Mouse (Mus musculus): ENCODE data around the gene Foxp4. TPM values are rescaled to one million over a fixed set of nuclear protein-coding genes. Genes with fewer than 3 reads are reported as not detected.

Gene Foxp4
- polyA plus RNA-seq, 1 experiment from 2014 or later = 32.4 TPM

DNA sequence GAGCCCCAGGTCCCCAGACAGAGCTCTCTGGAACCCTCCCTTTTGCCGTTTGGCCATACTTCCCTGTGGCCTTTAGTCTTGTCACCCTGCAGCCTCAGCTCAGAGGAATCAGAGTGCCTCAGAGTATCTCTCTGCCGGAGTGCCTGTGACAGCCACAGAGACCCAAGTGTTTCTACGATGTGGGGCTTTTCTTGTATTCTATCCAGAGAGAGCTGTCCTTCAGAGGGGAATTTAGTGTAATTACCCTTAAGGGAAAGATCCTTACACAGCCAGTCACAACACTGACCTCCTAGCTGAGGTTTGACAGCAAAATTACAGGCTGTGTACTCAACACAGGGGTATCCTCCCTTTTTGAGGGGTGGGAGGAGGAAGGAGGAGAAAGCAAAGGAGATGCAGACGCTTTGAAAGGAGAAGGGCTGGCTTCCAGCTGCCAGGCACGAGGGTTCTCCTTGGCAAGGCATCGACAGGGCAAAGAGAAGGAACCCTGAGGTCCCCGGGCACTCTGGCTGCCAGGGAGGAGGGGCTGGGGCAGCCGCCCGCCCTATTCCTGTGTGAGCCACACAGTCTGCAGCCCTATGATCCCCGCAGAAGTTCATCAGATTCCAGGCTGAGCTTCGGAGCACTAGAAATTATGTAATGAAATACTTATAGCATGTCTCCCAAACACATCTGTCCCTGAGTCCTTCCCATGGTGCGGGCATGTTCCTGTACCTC lies 28.1 kb upstream of the Foxp4 start:
- Histone ChIP-seq H3K4me1 (replicated peaks; ENCODE audit: control insufficient read depth, insufficient read depth, low read length) (peaks cover 36% of the 10 kb centered on the region), H3K9ac (ENCODE audit: low read length) (no peak overlapping the region), H3K4me3 (ENCODE audit: low read depth, low read length) (no peak overlapping the region), H3K27ac (ENCODE audit: low read depth) (peak overlapping the region; percentile 36), H3K27me3 (replicated peaks; ENCODE audit: control insufficient read depth, insufficient read depth, low read length) (no peaks in the 10 kb centered on the region), H3K4me2 (ENCODE audit: low read length) (no peak overlapping the region; the same call in 1 of the 2 replicates), H3K9me3 (ENCODE audit: control insufficient read depth, low read length) (no peaks in the 10 kb centered on the region), H3K36me3 (ENCODE audit: control insufficient read depth, insufficient read depth, low read length) (no peaks in the 10 kb centered on the region)
- 19% methylated on average over 12 of the region's 12 CpGs for WGBS
- no peak for ATAC-seq (replicated peaks; ENCODE audit: low FRiP score, low TSS enrichment, low read depth)
- no peak for DNase-seq (ENCODE audit: low spot score)

DNA sequence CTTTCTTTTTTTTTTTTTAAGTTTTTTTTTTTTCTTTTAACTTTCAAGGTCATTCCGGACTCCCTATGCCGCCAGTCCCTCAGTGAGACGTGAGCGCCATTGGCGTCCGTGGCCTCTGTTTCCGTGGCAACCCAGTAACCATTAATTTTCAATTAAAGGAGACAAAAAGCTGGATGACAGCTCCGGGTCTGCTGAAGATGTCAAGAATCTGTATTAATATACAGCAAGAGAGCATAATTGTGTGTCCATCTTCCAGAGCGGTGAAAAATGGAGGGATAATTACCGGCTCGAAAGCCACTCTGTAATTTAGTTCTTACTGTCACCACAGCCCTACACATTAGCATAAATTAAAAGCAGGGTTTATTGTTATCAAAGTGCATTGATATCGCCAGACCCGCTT lies 27.0 kb upstream of the Foxp4 start:
- 68% methylated on average over 13 of the region's 13 CpGs for WGBS
- ATAC-seq (replicated peaks; ENCODE audit: low FRiP score, low TSS enrichment, low read depth) = no peak

DNA sequence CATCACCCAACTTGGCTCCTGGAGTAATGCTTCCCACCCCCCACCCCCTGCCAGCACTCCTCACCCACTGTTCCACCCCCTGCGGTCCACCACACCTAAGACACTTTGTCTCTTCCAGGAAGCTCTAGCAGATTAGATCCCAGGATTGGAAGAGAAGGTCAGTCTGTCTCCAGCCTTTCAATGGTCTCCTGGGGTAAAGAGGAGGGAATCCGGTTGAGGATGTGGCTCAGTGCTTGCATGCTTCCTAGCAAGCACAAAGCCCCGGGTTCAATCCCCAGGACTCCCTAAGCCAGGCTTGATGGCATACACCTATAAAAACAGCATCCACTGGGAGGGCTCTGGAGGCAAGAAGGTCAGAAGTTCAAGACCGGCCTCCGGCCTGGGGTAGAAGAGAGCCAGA lies 26.4 kb upstream of the Foxp4 start:
- H3K27ac ChIP-seq (ENCODE audit: low read depth) = no peak overlapping the region
- 83% methylated on average over 5 of the region's 5 CpGs for WGBS
- DNase-seq (ENCODE audit: low spot score) (no peak), ATAC-seq (replicated peaks; ENCODE audit: low FRiP score, low TSS enrichment, low read depth) (no peak)
- H3K4me2 ChIP-seq (ENCODE audit: low read length) = no peak overlapping the region
- no peak overlapping the region for H3K4me3 ChIP-seq (ENCODE audit: low read depth, low read length)
- H3K4me1 ChIP-seq (replicated peaks; ENCODE audit: control insufficient read depth, insufficient read depth, low read length) = peaks cover 41% of the 10 kb centered on the region
- H3K36me3 ChIP-seq (ENCODE audit: control insufficient read depth, insufficient read depth, low read length) = no peaks in the 10 kb centered on the region
- no peak overlapping the region for H3K9ac ChIP-seq (ENCODE audit: low read length)
- H3K27me3 ChIP-seq (replicated peaks; ENCODE audit: control insufficient read depth, insufficient read depth, low read length) = no peaks in the 10 kb centered on the region
- H3K9me3 ChIP-seq (ENCODE audit: control insufficient read depth, low read length) = no peaks in the 10 kb centered on the region

More for the DNA sequence above, 27.0 kb upstream of the Foxp4 start:
- no peaks in the 10 kb centered on the region for H3K27me3 ChIP-seq (replicated peaks; ENCODE audit: control insufficient read depth, insufficient read depth, low read length)
- H3K9ac ChIP-seq (ENCODE audit: low read length) = no peak overlapping the region
- no peak overlapping the region for H3K27ac ChIP-seq (ENCODE audit: low read depth)
- no peaks in the 10 kb centered on the region for H3K36me3 ChIP-seq (ENCODE audit: control insufficient read depth, insufficient read depth, low read length)
- no peak for DNase-seq (ENCODE audit: low spot score)
- no peaks in the 10 kb centered on the region for H3K9me3 ChIP-seq (ENCODE audit: control insufficient read depth, low read length)
- H3K4me3 ChIP-seq (ENCODE audit: low read depth, low read length) = no peak overlapping the region
- peaks cover 44% of the 10 kb centered on the region for H3K4me1 ChIP-seq (replicated peaks; ENCODE audit: control insufficient read depth, insufficient read depth, low read length)
- no peak overlapping the region for H3K4me2 ChIP-seq (ENCODE audit: low read length)

DNA sequence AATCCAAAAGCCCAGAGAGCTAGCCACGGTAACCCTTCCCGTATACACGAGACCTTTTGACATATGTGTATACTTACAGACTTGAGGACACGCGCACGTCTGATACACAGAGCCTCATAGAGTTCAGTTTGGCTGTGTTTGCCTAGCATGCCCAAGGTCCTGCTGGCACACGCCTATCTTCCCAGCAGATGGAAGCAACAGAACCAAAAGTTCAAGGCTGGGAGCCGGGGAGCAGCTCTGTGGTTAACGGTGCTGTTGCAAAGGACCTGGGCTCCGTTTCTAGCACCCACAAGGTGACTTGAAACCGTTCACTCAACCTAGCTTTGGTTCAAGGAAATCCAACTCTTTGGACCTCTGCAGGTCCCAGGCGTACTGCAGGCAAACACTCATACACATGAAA lies 25.0 kb upstream of the Foxp4 start:
- H3K4me2 ChIP-seq (ENCODE audit: low read length) = no peak overlapping the region
- ATAC-seq (replicated peaks; ENCODE audit: low FRiP score, low TSS enrichment, low read depth) = no peak
- no peak for DNase-seq (ENCODE audit: low spot score)
- H3K9ac ChIP-seq (ENCODE audit: low read length) = no peak overlapping the region
- H3K9me3 ChIP-seq (ENCODE audit: control insufficient read depth, low read length) = no peaks in the 10 kb centered on the region
- no peak overlapping the region for H3K4me3 ChIP-seq (ENCODE audit: low read depth, low read length)
- no peaks in the 10 kb centered on the region for H3K27me3 ChIP-seq (replicated peaks; ENCODE audit: control insufficient read depth, insufficient read depth, low read length)
- H3K27ac ChIP-seq (ENCODE audit: low read depth) = no peak overlapping the region
- H3K4me1 ChIP-seq (replicated peaks; ENCODE audit: control insufficient read depth, insufficient read depth, low read length) = peaks cover 33% of the 10 kb centered on the region
- 94% methylated on average over 12 of the region's 12 CpGs for WGBS
- H3K36me3 ChIP-seq (ENCODE audit: control insufficient read depth, insufficient read depth, low read length) = no peaks in the 10 kb centered on the region

DNA sequence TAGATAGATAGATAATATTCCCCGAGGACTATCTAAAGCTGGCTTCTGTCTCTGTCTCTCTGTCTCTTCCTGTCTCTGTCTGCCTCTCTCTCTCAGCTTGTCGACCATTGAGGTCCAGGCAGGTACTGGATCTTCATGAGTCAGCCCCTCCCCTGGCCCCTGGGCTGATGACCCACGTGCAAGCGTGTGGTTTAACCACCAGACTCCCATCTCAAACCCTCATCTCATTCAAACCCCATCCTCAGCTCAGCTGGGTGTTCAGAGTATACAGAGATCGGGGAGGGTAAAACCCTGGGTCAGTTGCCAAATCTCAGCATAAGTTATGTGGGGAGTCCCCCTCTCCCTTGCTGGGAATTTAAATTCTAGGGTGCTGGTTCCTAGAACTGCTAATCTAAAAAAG lies 24.3 kb upstream of the Foxp4 start:
- 68% methylated on average over 5 of the region's 5 CpGs for WGBS
- peaks cover 29% of the 10 kb centered on the region for H3K4me1 ChIP-seq (replicated peaks; ENCODE audit: control insufficient read depth, insufficient read depth, low read length)
- no peak for ATAC-seq (replicated peaks; ENCODE audit: low FRiP score, low TSS enrichment, low read depth)
- no peaks in the 10 kb centered on the region for H3K36me3 ChIP-seq (ENCODE audit: control insufficient read depth, insufficient read depth, low read length)
- H3K4me3 ChIP-seq (ENCODE audit: low read depth, low read length) = no peak overlapping the region
- no peaks in the 10 kb centered on the region for H3K9me3 ChIP-seq (ENCODE audit: control insufficient read depth, low read length)
- H3K27me3 ChIP-seq (replicated peaks; ENCODE audit: control insufficient read depth, insufficient read depth, low read length) = no peaks in the 10 kb centered on the region
- H3K9ac ChIP-seq (ENCODE audit: low read length) = no peak overlapping the region
- no peak overlapping the region for H3K4me2 ChIP-seq (ENCODE audit: low read length)
- DNase-seq (ENCODE audit: low spot score) = no peak
- H3K27ac ChIP-seq (ENCODE audit: low read depth) = no peak overlapping the region

DNA sequence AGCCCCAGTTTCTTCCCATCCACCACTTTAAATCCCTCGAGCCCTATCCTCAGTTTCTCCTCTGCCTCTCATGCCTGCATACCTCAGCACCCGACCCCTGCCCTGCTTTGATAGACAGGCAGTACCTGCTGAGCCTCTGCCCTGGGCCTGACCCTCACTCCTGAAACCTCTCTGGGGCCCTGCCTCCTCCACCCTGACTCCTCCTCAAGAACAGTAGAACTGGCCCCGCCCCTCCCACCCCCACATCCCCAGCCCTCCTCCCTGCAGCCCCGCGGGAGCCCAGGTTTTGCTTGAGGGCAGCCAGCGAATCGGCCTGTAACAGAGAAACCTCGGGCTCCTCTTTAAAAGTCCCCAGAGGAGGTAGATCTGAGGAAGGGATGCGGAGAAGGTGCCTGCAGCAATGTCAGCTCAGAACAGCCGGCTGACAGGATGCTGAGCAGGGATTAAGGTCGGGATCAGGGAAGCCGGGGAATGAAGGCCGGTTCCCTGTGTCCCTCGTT lies 22.5 kb upstream of the Foxp4 start:
- ATAC-seq (replicated peaks; ENCODE audit: low FRiP score, low TSS enrichment, low read depth) (peak; percentile 85), DNase-seq (ENCODE audit: low spot score) (no peak)
- Histone ChIP-seq H3K9ac (ENCODE audit: low read length) (peak overlapping the region; percentile 6; the same call in 1 of the 2 replicates), H3K4me2 (ENCODE audit: low read length) (peak overlapping the region; percentile 36), H3K27ac (ENCODE audit: low read depth) (0 out of 2 replicates have a peak overlapping the region, but pooled peaks have one; percentile 22), H3K4me3 (ENCODE audit: low read depth, low read length) (peak overlapping the region; percentile 6), H3K4me1 (replicated peaks; ENCODE audit: control insufficient read depth, insufficient read depth, low read length) (peaks cover 19% of the 10 kb centered on the region), H3K36me3 (ENCODE audit: control insufficient read depth, insufficient read depth, low read length) (no peaks in the 10 kb centered on the region), H3K27me3 (replicated peaks; ENCODE audit: control insufficient read depth, insufficient read depth, low read length) (no peaks in the 10 kb centered on the region), H3K9me3 (ENCODE audit: control insufficient read depth, low read length) (no peaks in the 10 kb centered on the region)
- WGBS = 6% methylated on average over 14 of the region's 14 CpGs

DNA sequence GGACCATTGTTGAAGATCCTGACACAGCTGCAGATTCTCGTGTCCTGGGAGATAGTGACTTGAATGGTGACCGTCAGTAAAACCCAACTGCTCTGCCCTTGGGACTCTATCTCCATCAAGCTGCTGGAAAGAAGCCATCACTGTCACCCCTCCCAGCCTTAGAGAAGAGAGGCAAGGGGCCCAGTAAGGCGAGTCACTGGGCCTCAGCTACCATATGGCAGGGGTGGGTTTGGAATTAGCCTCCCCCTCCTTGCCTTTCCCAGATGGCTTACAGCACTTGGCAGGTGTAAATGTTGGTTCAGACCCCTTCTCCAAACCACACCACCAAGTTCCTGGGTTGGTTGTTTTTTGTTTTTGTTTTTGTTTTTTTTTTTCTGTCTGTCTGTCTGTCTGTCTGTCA lies 21.7 kb upstream of the Foxp4 start:
- ATAC-seq (replicated peaks; ENCODE audit: low FRiP score, low TSS enrichment, low read depth) (no peak), DNase-seq (ENCODE audit: low spot score) (no peak)
- Histone ChIP-seq H3K9me3 (ENCODE audit: control insufficient read depth, low read length) (no peaks in the 10 kb centered on the region), H3K36me3 (ENCODE audit: control insufficient read depth, insufficient read depth, low read length) (no peaks in the 10 kb centered on the region), H3K4me3 (ENCODE audit: low read depth, low read length) (no peak overlapping the region), H3K27me3 (replicated peaks; ENCODE audit: control insufficient read depth, insufficient read depth, low read length) (no peaks in the 10 kb centered on the region), H3K27ac (ENCODE audit: low read depth) (no peak overlapping the region), H3K4me2 (ENCODE audit: low read length) (no peak overlapping the region), H3K4me1 (replicated peaks; ENCODE audit: control insufficient read depth, insufficient read depth, low read length) (peaks cover 16% of the 10 kb centered on the region), H3K9ac (ENCODE audit: low read length) (no peak overlapping the region)
- WGBS = 78% methylated on average over 3 of the region's 3 CpGs

DNA sequence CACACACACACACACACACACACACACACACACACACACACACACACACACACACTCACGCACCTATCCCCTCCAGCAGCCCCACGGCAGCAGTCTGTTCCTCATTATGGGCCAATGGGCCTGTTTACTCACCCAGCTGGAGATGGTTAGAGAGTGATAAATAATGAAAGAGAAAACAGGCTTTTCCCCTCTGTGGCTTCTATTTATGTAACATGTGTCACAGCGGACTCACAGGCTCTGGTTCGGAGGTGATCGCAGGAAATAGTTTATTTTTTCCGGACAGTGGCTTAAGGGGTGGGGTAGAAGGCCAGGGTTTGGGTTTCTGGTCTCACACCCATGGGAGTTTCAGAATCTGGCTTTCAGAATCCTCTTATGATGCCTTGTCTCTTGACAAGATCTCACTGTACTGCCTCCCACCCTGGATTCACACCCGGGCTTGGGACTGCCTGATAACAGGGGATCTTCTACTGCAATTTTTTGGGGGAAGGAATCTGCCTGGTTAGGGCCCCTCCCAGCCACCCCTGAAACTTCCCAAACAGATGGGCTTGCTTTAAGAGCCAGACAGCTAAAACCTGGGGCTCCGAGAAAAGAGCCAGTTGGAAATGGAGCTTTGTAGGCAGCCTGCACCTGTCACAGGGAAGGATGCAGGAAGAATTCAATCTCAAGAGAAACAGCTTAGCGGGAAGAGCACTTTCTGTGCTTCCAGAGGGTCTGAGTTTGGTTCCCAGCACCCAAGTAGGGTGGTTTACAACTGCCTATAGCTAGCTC lies 18.8 kb upstream of the Foxp4 start:
- Histone ChIP-seq H3K9ac (ENCODE audit: low read length) (no peak overlapping the region), H3K9me3 (ENCODE audit: control insufficient read depth, low read length) (no peaks in the 10 kb centered on the region), H3K4me1 (replicated peaks; ENCODE audit: control insufficient read depth, insufficient read depth, low read length) (peaks cover 16% of the 10 kb centered on the region), H3K36me3 (ENCODE audit: control insufficient read depth, insufficient read depth, low read length) (no peaks in the 10 kb centered on the region), H3K4me2 (ENCODE audit: low read length) (no peak overlapping the region), H3K27ac (ENCODE audit: low read depth) (no peak overlapping the region), H3K27me3 (replicated peaks; ENCODE audit: control insufficient read depth, insufficient read depth, low read length) (no peaks in the 10 kb centered on the region), H3K4me3 (ENCODE audit: low read depth, low read length) (no peak overlapping the region)
- no peak for DNase-seq (ENCODE audit: low spot score)
- ATAC-seq (replicated peaks; ENCODE audit: low FRiP score, low TSS enrichment, low read depth) = no peak
- WGBS = 25% methylated on average over 9 of the region's 9 CpGs
